Mouse (Mus musculus): ENCODE measurements around the gene Atf3. TPM values are rescaled to one million over a fixed set of nuclear protein-coding genes. Genes with fewer than 3 reads are reported as not detected.

Atf3 gene
- polyA plus RNA-seq (2017; shearing (Covaris generic)): under 1 TPM in 1 of 2 experiments, not detected in 1; 0.94 TPM

GRCm38 (mm10) chr1:191217939-191218338, at the start of gene Atf3:
Gene Atf3 (minus strand): TSS chr1:191218039.

GRCm38 (mm10) chr1:191164717-191165116, 53.1 kb downstream of the Atf3 start, which contains the start of gene Fam71a:
Gene Fam71a (minus strand): TSS chr1:191164817.

Other genes starting within 250 kb of the Atf3 start
- gene Vash2, start 238.7 kb downstream of the Atf3 start, polyA plus RNA-seq (2017; shearing (Covaris generic)): 1 to 10 TPM in 1 of 2 experiments, under 1 TPM in 1; 0.36 to 2.2 TPM
- gene Flvcr1, start 191.9 kb downstream of the Atf3 start, polyA plus RNA-seq (2017; shearing (Covaris generic)): 10 to 100 TPM; 21.3 to 31.9 TPM
- not detected for gene Spata45, start 181.4 kb downstream of the Atf3 start, polyA plus RNA-seq (2017; shearing (Covaris generic))
- gene Tatdn3, start 155.1 kb downstream of the Atf3 start, polyA plus RNA-seq (2017; shearing (Covaris generic)): 10 to 100 TPM; 11.0 to 13.3 TPM
- gene Nsl1, start 155.0 kb downstream of the Atf3 start, polyA plus RNA-seq (2017; shearing (Covaris generic)): 1 to 10 TPM in 1 of 2 experiments, under 1 TPM in 1; 0.99 to 1.1 TPM
- gene Batf3, start 120.2 kb downstream of the Atf3 start, polyA plus RNA-seq (2017; shearing (Covaris generic)): under 1 TPM in 1 of 2 experiments, not detected in 1; 0.14 TPM
- not detected for gene Fam71a, start 53.2 kb downstream of the Atf3 start, polyA plus RNA-seq (2017; shearing (Covaris generic))
- gene Nenf, start 100.2 kb upstream of the Atf3 start, polyA plus RNA-seq (2017; shearing (Covaris generic)): 10 to 100 TPM; 10.4 to 18.3 TPM
- gene Tmem206, start 107.9 kb upstream of the Atf3 start, polyA plus RNA-seq (2017; shearing (Covaris generic)): 10 to 100 TPM; 25.4 to 31.8 TPM
- gene Ppp2r5a, start 185.2 kb upstream of the Atf3 start, polyA plus RNA-seq (2017; shearing (Covaris generic)): 100 to 1,000 TPM; 228 to 361 TPM

All from inflammation-experienced regulatory T-cells (primary cell).